Mouse (Mus musculus) ES-E14 (cell line): ENCODE measurements around the gene Rpl13a.

Experiments
- HCFC1 ChIP-seq: IDR thresholded peaks from 2 replicates; pipeline ENCODE4 v1.6.1; 2012; ENCODE audit warnings: low read length, inconsistent platforms, borderline replicate concordance; ENCODE audit not compliant: insufficient read depth
- MAFK ChIP-seq: IDR thresholded peaks from 2 replicates; pipeline ENCODE4 v1.6.1; 2014; ENCODE audit warnings: mild to moderate bottlenecking, low read depth, low read length, inconsistent platforms; ENCODE audit not compliant: insufficient read depth
- ZC3H11A ChIP-seq: IDR thresholded peaks from 2 replicates; pipeline ENCODE4 v1.6.1; 2012; ENCODE audit warnings: low read depth, mild to moderate bottlenecking, inconsistent platforms, low read length, borderline replicate concordance

DNA sequence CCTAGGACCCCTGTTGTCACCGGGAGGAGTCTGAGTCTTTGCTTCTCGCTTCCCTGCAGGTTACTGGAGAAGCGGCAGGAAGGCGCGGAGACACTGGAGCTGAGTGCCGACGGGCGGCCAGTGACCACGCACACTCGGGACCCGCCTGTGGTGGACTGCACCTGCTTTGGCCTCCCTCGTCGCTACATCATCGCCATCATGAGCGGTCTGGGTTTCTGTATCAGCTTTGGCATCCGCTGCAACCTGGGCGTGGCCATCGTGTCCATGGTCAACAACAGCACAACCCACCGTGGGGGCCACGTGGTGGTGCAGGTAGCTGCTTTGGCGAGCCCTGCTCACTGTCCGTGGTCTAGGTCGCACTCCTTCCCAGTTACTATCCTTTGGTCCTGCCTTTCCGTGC lies 40.1 kb upstream of the Rpl13a start:
- TF ChIP-seq ZC3H11A: no peak
- no peak for TF ChIP-seq HCFC1
- TF ChIP-seq MAFK: no peak
